Mouse (Mus musculus) bone marrow, adult 2 months (tissue): ENCODE measurements around the gene Mptx1.

ENCODE experiments used
- CTCF ChIP-seq: fragments of 200-500 bp; IDR thresholded peaks from 2 replicates; pipeline ENCODE4 v1.5.1; 2011; ENCODE audit warnings: low read length, control low read depth; ENCODE audit not compliant: control insufficient read depth, insufficient read depth
- POLR2A ChIP-seq: fragments of 200-500 bp; IDR thresholded peaks from 2 replicates; pipeline ENCODE4 v1.6.1; 2011; ENCODE audit warnings: low read depth, mild to moderate bottlenecking, control low read depth, low read length, borderline replicate concordance; ENCODE audit not compliant: control insufficient read depth

- TF ChIP-seq CTCF (no peak), POLR2A (no peak)
Measured at GRCm38 (mm10) chr1:174303162-174303561, 27.2 kb upstream of the Mptx1 start.
